Mouse (Mus musculus) forebrain, embryonic 13.5 days (tissue): ENCODE data around the gene Atxn7l1. TPM values are rescaled to one million over a fixed set of nuclear protein-coding genes. Genes with fewer than 3 reads are reported as not detected.

Experiments
- ATAC-seq: fragments of 200-750 bp; cut with Nextera tagmentation; 2 replicates; pipeline ENCODE4 v1.8.0; 2017
- H3K27ac ChIP-seq: fragments of 300-500 bp; sonication (generic); 2 replicates; pipeline ENCODE4 v1.5.1; 2015; ENCODE audit warnings: inconsistent platforms, mild to moderate bottlenecking, moderate library complexity
- H3K27me3 ChIP-seq: fragments of 300-500 bp; sonication (generic); 2 replicates; pipeline ENCODE4 v1.6.1; 2015; ENCODE audit warnings: mild to moderate bottlenecking, inconsistent platforms
- H3K36me3 ChIP-seq: fragments of 300-500 bp; sonication (generic); 2 replicates; pipeline ENCODE4 v1.6.1; 2015; ENCODE audit warnings: mild to moderate bottlenecking, inconsistent platforms; ENCODE audit not compliant: poor library complexity, severe bottlenecking
- H3K4me1 ChIP-seq: fragments of 300-500 bp; sonication (generic); 2 replicates; pipeline ENCODE4 v1.6.1; 2015; ENCODE audit warnings: inconsistent platforms
- H3K4me2 ChIP-seq: fragments of 300-500 bp; sonication (generic); 2 replicates; pipeline ENCODE4 v1.6.1; 2015; ENCODE audit warnings: inconsistent platforms, mild to moderate bottlenecking, moderate library complexity
- H3K4me3 ChIP-seq: fragments of 300-500 bp; sonication (generic); 2 replicates; pipeline ENCODE4 v1.5.1; 2015; ENCODE audit warnings: mild to moderate bottlenecking, inconsistent platforms
- H3K9ac ChIP-seq: fragments of 300-500 bp; sonication (generic); 2 replicates; pipeline ENCODE4 v1.6.1; 2015; ENCODE audit warnings: mild to moderate bottlenecking, inconsistent platforms
- H3K9me3 ChIP-seq: fragments of 300-500 bp; sonication (generic); replicated peaks from 2 replicates; pipeline ENCODE4 v1.6.1; 2016; ENCODE audit warnings: inconsistent platforms
- WGBS: fragments of 180-500 bp; shearing (Covaris S2); methylation state at CpG from one replicate; pipeline ENCODE4 v1.1.7; 2015; 5-methylcytosine and 5-hydroxymethylcytosine counted together
- polyA plus RNA-seq: library from polyadenylated mRNA; unstranded; fragments of >200 nt; fragmentation: Nextera tagmentation; extraction: Ambion mirVana; gene quantifications from 2 replicates; pipeline ENCODE4 v1.2.1, GENCODE M21; 2015

Atxn7l1 gene
- polyA plus RNA-seq, 1 experiment from 2014 or later: 15.4 TPM

DNA sequence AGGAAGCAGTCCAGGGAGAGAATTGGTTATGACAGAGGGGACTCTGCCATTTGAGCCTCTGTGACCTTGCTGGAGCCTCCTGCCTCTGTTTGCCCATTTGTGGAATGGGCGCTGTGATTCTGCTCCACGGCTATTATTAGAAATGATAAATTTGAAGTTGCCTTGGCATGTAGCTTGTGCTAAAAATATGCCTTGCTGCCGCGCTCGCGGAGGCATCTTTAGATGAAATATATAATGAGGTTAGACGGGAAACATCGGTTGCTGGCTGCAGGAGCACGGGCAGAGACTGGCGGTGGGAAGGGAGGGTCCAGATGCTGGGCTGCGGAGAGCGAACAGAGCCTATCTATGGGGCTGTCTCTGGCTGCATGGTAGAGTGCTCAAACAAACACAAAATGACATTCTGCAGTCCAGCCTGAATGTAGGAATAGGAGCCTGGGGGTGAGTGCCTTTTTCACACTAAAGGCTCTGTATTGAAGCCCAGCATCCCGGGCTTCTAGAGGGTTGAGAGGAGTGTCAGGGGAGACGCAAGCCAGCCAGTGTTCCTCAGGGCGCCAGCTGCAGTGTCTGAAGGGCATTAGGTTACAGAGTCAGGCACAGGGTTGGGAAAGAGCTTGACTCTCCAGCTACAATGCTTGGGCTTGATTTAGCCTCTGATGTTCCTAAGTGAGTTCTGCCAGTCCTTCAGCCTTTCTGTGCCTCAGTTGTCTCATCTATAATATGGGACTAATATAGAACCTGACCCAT is 96.8 kb downstream of the Atxn7l1 start:
- Histone ChIP-seq H3K4me1 (peaks cover 37% of the 10 kb centered on the region), H3K27ac (no peak overlapping the region)

GRCm38 (mm10) chr12:33245455-33245854 is 98.0 kb downstream of the Atxn7l1 start:
- no peaks in the 10 kb centered on the region for H3K27me3 ChIP-seq
- no peak; the same call in 1 of the 2 replicates for ATAC-seq
- no peak overlapping the region; the same call in 1 of the 2 replicates for H3K27ac ChIP-seq
- no peaks in the 10 kb centered on the region for H3K9me3 ChIP-seq
- H3K4me2 ChIP-seq: no peak overlapping the region
- peaks cover 9% of the 10 kb centered on the region for H3K36me3 ChIP-seq
- peaks cover 37% of the 10 kb centered on the region for H3K4me1 ChIP-seq
- H3K4me3 ChIP-seq: no peak overlapping the region
- no peak overlapping the region for H3K9ac ChIP-seq
- WGBS: 76% methylated on average over 4 of the region's 4 CpGs

More for the DNA sequence above, 96.8 kb downstream of the Atxn7l1 start:
- Histone ChIP-seq H3K9ac (no peak overlapping the region), H3K4me2 (no peak overlapping the region), H3K9me3 (no peaks in the 10 kb centered on the region), H3K27me3 (no peaks in the 10 kb centered on the region), H3K4me3 (no peak overlapping the region), H3K36me3 (no peaks in the 10 kb centered on the region)
- 0 out of 2 replicates have a peak, but pooled peaks have one; percentile 39 for ATAC-seq
- WGBS: 85% methylated on average over 15 of the region's 15 CpGs

DNA sequence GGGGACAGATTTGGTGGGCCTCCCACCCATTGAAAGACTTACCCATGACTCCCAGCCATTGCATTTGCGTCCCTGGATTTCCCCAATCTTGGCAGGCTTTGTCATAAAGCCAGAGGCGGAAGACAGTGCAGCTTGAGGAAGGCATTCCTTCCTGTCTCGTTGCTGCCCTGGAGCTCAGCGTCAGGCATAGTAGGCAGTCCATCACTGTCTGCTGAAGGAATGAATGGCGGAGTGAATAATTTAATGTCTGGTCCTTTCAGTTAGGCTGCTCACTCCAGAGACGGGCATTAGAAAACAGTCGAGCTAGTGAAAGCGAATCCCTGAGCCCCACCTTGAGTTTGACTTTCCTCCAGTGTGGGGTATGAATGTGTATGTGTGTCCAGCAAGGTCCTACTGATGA is 99.4 kb downstream of the Atxn7l1 start:
- no peak overlapping the region for H3K9ac ChIP-seq
- H3K4me2 ChIP-seq: no peak overlapping the region
- no peaks in the 10 kb centered on the region for H3K27me3 ChIP-seq
- ATAC-seq: no peak
- WGBS: 73% methylated on average over 8 of the region's 8 CpGs
- H3K9me3 ChIP-seq: no peaks in the 10 kb centered on the region
- H3K27ac ChIP-seq: no peak overlapping the region
- H3K4me3 ChIP-seq: no peak overlapping the region
- H3K36me3 ChIP-seq: peaks cover 9% of the 10 kb centered on the region
- H3K4me1 ChIP-seq: peaks cover 37% of the 10 kb centered on the region

DNA sequence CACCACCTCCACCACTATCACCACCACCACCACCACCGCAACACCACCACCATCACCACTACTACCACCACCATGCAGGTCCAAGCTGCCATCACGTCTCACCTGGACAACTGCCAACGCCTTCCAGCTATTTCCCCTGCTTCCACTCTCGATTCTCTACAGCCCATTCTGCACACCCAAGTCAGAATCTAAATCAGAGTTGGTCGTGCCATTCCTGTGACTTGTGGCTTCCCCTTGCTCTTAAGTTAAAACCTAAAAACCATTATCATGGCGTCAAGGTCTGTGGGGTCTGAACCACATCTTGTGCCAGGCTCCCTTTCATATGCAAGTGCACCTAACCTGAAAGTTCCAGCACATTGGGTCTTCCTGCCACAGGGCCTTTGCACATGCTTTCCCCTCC is 102.7 kb downstream of the Atxn7l1 start:
- Histone ChIP-seq H3K4me2 (no peak overlapping the region), H3K27me3 (no peaks in the 10 kb centered on the region), H3K4me3 (no peak overlapping the region), H3K9me3 (no peaks in the 10 kb centered on the region), H3K9ac (no peak overlapping the region), H3K27ac (no peak overlapping the region), H3K4me1 (peaks cover 29% of the 10 kb centered on the region), H3K36me3 (peaks cover 9% of the 10 kb centered on the region)
- no peak for ATAC-seq
- 85% methylated on average over 6 of the region's 6 CpGs for WGBS

DNA sequence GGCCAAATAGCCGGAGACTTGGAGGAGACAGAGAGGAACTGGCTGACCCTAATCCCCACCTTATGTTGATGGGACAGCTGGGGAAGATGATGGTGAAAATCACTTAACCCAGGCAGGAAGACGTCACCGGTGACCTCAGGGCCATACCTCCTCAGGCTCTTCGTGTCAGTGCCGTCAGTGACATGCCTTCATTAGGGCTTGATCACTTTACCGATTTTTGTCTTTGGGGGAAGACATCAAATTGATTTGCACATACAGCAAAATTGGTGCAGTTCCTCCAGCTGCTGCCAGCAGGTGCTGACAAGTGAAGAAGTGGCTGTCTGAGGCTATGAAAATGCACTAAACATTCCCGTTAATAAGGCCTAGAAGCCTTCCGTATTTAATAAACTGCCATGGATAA is 103.9 kb downstream of the Atxn7l1 start:
- Histone ChIP-seq H3K9me3 (no peaks in the 10 kb centered on the region), H3K27me3 (no peaks in the 10 kb centered on the region), H3K27ac (no peak overlapping the region), H3K4me1 (peaks cover 17% of the 10 kb centered on the region), H3K36me3 (peaks cover 9% of the 10 kb centered on the region), H3K4me2 (no peak overlapping the region), H3K4me3 (no peak overlapping the region), H3K9ac (no peak overlapping the region)
- 72% methylated on average over 8 of the region's 8 CpGs for WGBS
- no peak for ATAC-seq

GRCm38 (mm10) chr12:33252621-33253020 is 105.1 kb downstream of the Atxn7l1 start:
- Histone ChIP-seq H3K9ac (0 out of 2 replicates have a peak overlapping the region, but pooled peaks have one; percentile 12), H3K4me2 (no peak overlapping the region), H3K4me1 (peaks cover 10% of the 10 kb centered on the region), H3K27me3 (no peaks in the 10 kb centered on the region), H3K36me3 (peaks cover 9% of the 10 kb centered on the region), H3K9me3 (no peaks in the 10 kb centered on the region), H3K27ac (0 out of 2 replicates have a peak overlapping the region, but pooled peaks have one; percentile 19), H3K4me3 (no peak overlapping the region)
- 88% methylated on average over 6 of the region's 6 CpGs for WGBS
- ATAC-seq: no peak

DNA sequence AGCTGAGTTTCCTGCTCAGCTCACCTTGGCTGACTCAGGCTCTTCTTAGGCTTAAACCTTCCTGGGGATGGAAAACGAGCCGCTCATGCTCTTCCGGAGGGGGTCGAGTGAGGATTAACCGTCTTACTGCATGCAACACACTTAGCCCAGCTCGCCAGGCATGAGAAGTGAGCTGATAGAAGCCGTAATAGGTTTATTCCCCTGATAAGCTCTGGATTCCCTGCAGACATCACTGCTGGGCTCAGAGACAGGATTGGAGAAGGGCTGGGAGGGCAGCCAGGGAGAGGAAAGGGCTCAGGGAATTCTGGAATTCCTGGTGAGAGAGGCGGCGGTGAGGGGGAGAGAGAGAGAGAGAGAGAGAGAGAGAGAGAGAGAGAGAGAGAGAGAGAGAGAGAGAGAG is 105.7 kb downstream of the Atxn7l1 start:
- H3K4me3 ChIP-seq: no peak overlapping the region
- H3K27me3 ChIP-seq: no peaks in the 10 kb centered on the region
- H3K9me3 ChIP-seq: no peaks in the 10 kb centered on the region
- H3K4me1 ChIP-seq: peaks cover 10% of the 10 kb centered on the region
- ATAC-seq: no peak; the same call in 1 of the 2 replicates
- H3K27ac ChIP-seq: 0 out of 2 replicates have a peak overlapping the region, but pooled peaks have one; percentile 19
- peaks cover 9% of the 10 kb centered on the region for H3K36me3 ChIP-seq
- no peak overlapping the region for H3K4me2 ChIP-seq
- H3K9ac ChIP-seq: 0 out of 2 replicates have a peak overlapping the region, but pooled peaks have one; percentile 12
- 44% methylated on average over 9 of the region's 9 CpGs for WGBS

- Histone ChIP-seq H3K36me3 (peaks cover 2% of the 10 kb centered on the region), H3K4me1 (peaks cover 10% of the 10 kb centered on the region), H3K9ac (no peak overlapping the region), H3K9me3 (no peaks in the 10 kb centered on the region), H3K27ac (no peak overlapping the region), H3K4me2 (no peak overlapping the region), H3K4me3 (no peak overlapping the region), H3K27me3 (no peaks in the 10 kb centered on the region)
- no peak for ATAC-seq
- 92% methylated on average over 2 of the region's 2 CpGs for WGBS
These were observed 107.8 kb downstream of the Atxn7l1 start for GRCm38 (mm10) chr12:33255256-33255655.

- Histone ChIP-seq H3K4me3 (no peak overlapping the region), H3K9me3 (no peaks in the 10 kb centered on the region), H3K27ac (no peak overlapping the region), H3K4me1 (peaks cover 10% of the 10 kb centered on the region), H3K27me3 (no peaks in the 10 kb centered on the region), H3K4me2 (no peak overlapping the region), H3K9ac (no peak overlapping the region), H3K36me3 (no peaks in the 10 kb centered on the region)
- ATAC-seq: no peak
- WGBS: 94% methylated on average over 6 of the region's 6 CpGs
These were observed 108.9 kb downstream of the Atxn7l1 start for GRCm38 (mm10) chr12:33256426-33256825.

DNA sequence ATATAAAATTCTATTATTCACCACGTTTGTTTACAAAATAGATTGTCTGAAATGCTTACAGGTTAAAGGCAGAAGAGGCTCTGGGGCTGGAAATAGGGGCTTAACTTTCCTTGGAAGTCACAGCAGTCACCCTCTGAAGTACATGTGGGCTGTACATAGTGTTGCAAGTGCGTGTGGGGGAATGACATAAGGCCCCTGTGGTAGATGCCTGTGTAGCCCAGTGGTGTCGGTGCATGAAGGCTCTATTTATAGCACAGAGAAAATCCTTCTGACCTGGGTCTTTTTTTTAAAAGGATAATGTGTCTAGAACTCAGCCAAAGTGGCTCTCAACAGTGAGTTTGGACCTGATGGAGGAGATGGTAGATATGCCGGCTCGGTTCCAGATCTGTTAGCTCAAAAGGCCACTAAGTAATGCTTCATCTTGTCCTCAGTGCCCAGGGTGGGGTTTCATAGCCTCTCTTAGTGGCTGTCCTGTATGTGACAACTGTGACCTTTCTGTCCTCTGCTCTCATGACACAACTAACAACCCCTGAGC is 111.6 kb downstream of the Atxn7l1 start:
- Histone ChIP-seq H3K27ac (no peak overlapping the region), H3K4me3 (no peak overlapping the region), H3K9me3 (no peaks in the 10 kb centered on the region), H3K27me3 (no peaks in the 10 kb centered on the region), H3K9ac (no peak overlapping the region), H3K4me2 (no peak overlapping the region), H3K36me3 (0 out of 2 replicates have a peak, but pooled peaks cover 7% of the 10 kb centered on the region), H3K4me1 (no peaks in the 10 kb centered on the region)
- 87% methylated on average over 5 of the region's 5 CpGs for WGBS
- no peak for ATAC-seq

GRCm38 (mm10) chr12:33260575-33260974 is 113.1 kb downstream of the Atxn7l1 start:
- no peak for ATAC-seq
- Histone ChIP-seq H3K27ac (no peak overlapping the region), H3K4me2 (no peak overlapping the region), H3K4me1 (no peaks in the 10 kb centered on the region), H3K9me3 (no peaks in the 10 kb centered on the region), H3K9ac (no peak overlapping the region), H3K4me3 (no peak overlapping the region), H3K27me3 (no peaks in the 10 kb centered on the region), H3K36me3 (0 out of 2 replicates have a peak, but pooled peaks cover 7% of the 10 kb centered on the region)
- 89% methylated on average over 7 of the region's 7 CpGs for WGBS

- Histone ChIP-seq H3K27ac (no peak overlapping the region), H3K4me3 (no peak overlapping the region), H3K9ac (no peak overlapping the region), H3K27me3 (no peaks in the 10 kb centered on the region), H3K4me2 (no peak overlapping the region), H3K36me3 (0 out of 2 replicates have a peak, but pooled peaks cover 7% of the 10 kb centered on the region), H3K9me3 (no peaks in the 10 kb centered on the region), H3K4me1 (peaks cover 6% of the 10 kb centered on the region)
- no peak for ATAC-seq
- WGBS: 72% methylated on average over 11 of the region's 11 CpGs
These were observed 118.4 kb downstream of the Atxn7l1 start for GRCm38 (mm10) chr12:33265877-33266276.
